Mouse (Mus musculus) heart, adult 2 months (tissue): ENCODE measurements around the gene Ermap.
A peak's percentile ranks its signal among the peaks of the same experiment; 100 is the strongest.

Source experiments
- CTCF ChIP-seq: fragments of 200-600 bp; IDR thresholded peaks from 2 replicates; pipeline ENCODE4 v1.8.1; 2022; ENCODE audit warnings: antibody characterized with exemption, mild to moderate bottlenecking, moderate library complexity
- EP300 ChIP-seq: fragments of 200-500 bp; IDR thresholded peaks from 2 replicates; pipeline ENCODE4 v1.6.1; 2011; ENCODE audit warnings: low read depth, low read length, control low read depth; ENCODE audit not compliant: insufficient read depth

- TF ChIP-seq CTCF: no peak
- 0 out of 2 replicates have a peak, but pooled peaks have one; percentile 40 for TF ChIP-seq EP300
These were observed 42.8 kb upstream of the Ermap start, which contains the start of the genes AU022252 and P3h1 for GRCm38 (mm10) chr4:119232410-119233255.
